Mouse (Mus musculus): ENCODE measurements around the gene Gm20812. TPM values are rescaled to one million over a fixed set of nuclear protein-coding genes. Genes with fewer than 3 reads are reported as not detected.

Gene Gm20812
- polyA plus RNA-seq (2014; fragmentation: Illumina TruSeq; extraction: RNeasy Lipid Tissue Mini Kit (QIAGEN cat#74804); ENCODE audit: insufficient read depth, low read depth, low replicate concordance) = not detected

DNA sequence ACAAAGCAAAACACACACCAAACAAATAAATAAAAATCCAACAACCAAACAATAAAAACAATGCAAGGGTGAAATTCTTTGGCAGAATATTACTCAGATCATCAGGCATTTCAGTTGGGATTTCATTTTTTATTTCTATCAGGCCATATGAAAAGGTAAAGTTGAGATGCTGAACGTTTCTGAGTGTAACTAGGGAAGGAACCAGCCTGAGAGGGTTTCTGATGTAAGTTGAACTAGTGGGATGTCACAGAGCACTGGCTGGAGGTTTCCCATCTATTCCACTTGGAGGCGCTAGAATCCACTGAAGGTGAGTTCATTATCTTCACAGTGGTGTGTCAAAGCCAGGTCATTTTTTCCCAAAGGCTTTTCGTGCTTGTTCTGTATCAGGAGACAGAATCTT lies at the start of gene Gm20812:
TSS of gene Gm20812 (plus strand) at position 301 of the 400 bp plus-strand sequence.

Other genes with a start within 250 kb of the Gm20812 start
- not detected for gene Gm29554, start 108.0 kb upstream of the Gm20812 start, polyA plus RNA-seq (2014; fragmentation: Illumina TruSeq; extraction: RNeasy Lipid Tissue Mini Kit (QIAGEN cat#74804); ENCODE audit: insufficient read depth, low read depth, low replicate concordance)